Mouse (Mus musculus) ES-Bruce4 (cell line): Measurements from ENCODE around the gene Olfr382. TPM values are rescaled to one million over a fixed set of nuclear protein-coding genes. Genes with fewer than 3 reads are reported as not detected.
"Not testable (repeated sequence)": the region's sequence is repeated elsewhere in the genome, so short reads cannot be mapped to it uniquely, and the experiment has no call there.

Source experiments
- H3K27ac ChIP-seq: 2 replicates; pipeline ENCODE4 v1.5.1; 2012; ENCODE audit warnings: low read length, inconsistent platforms; ENCODE audit not compliant: insufficient read depth
- H3K27me3 ChIP-seq: 2 replicates; pipeline ENCODE4 v1.6.1; 2012; ENCODE audit warnings: mild to moderate bottlenecking, low read length, inconsistent platforms; ENCODE audit not compliant: control insufficient read depth, poor library complexity, insufficient read depth, severe bottlenecking
- H3K36me3 ChIP-seq: 2 replicates; pipeline ENCODE4 v1.6.1; 2012; ENCODE audit warnings: inconsistent platforms, mild to moderate bottlenecking, low read length, moderate library complexity; ENCODE audit not compliant: control insufficient read depth, poor library complexity, insufficient read depth, severe bottlenecking
- H3K4me1 ChIP-seq: one replicate; pipeline ENCODE4 v1.8.1; 2011; ENCODE audit warnings: low read length; ENCODE audit not compliant: control insufficient read depth, insufficient read depth
- H3K4me3 ChIP-seq: 2 replicates; pipeline ENCODE4 v1.5.1; 2011; ENCODE audit warnings: low read depth, mild to moderate bottlenecking, low read length
- H3K9ac ChIP-seq: 2 replicates; pipeline ENCODE4 v1.6.1; 2012; ENCODE audit warnings: low read depth, mild to moderate bottlenecking, inconsistent platforms; ENCODE audit not compliant: poor library complexity, severe bottlenecking
- H3K9me3 ChIP-seq: replicated peaks from 2 replicates; pipeline ENCODE4 v1.6.1; 2012; ENCODE audit warnings: mild to moderate bottlenecking, low read length, inconsistent platforms; ENCODE audit not compliant: control insufficient read depth, poor library complexity, insufficient read depth, severe bottlenecking
- CTCF ChIP-seq: IDR thresholded peaks from one replicate; pipeline ENCODE4 v1.8.1; 2011; ENCODE audit warnings: low read depth, low read length
- EP300 ChIP-seq: IDR thresholded peaks from 2 replicates; pipeline ENCODE4 v1.6.1; 2011; ENCODE audit warnings: low read depth, low read length; ENCODE audit not compliant: insufficient read depth
- POLR2A ChIP-seq: IDR thresholded peaks from one replicate; pipeline ENCODE4 v1.8.1; 2011; ENCODE audit warnings: low read length; ENCODE audit not compliant: insufficient read depth
- polyA plus RNA-seq: library from polyadenylated mRNA; stranded (reverse); fragments of >200 nt; gene quantifications from 2 replicates; pipeline ENCODE4 v1.2.4, GENCODE M21; 2011; ENCODE audit warnings: low read depth; ENCODE audit not compliant: missing spikeins, insufficient read depth, insufficient read length

The Olfr382 gene
- polyA plus RNA-seq, result not detected in 2 replicates

DNA sequence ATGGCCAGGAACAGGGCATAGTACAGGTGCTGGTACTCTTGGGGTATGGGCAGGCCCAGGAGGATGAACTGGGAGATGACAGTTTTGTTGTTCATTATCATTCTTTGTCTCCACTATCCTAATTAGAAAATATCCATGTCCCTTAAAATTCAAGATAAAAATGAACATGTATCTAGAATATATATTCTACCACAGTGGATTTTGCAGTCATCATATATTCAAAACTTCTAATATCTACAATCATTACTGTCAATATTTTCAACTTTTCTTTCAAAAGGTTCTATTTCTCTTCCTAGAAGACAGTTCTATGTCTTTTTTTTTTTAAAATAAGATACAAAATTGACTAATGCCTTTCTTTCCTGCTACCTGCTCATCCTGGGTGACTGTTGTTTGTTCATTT lies at the start of gene Olfr382:
Olfr382 (minus strand) TSS at position 101 of the 400 bp plus-strand sequence.
- Histone ChIP-seq H3K36me3 (no peaks in the 10 kb centered on the region), H3K4me3 (no peak within 1 kb of the TSS), H3K27ac (no peak within 1 kb of the TSS), H3K9me3 (no peaks in the 10 kb centered on the region), H3K27me3 (no peaks in the 10 kb centered on the region), H3K9ac (no peak within 1 kb of the TSS), H3K4me1 (no peaks in the 10 kb centered on the region)
- TF ChIP-seq EP300 (no peak), POLR2A (no peak), CTCF (no peak)

- H3K27ac ChIP-seq, result peak overlapping the region; percentile 82; the same call in 1 of the 2 replicates
- not testable (repeated sequence) for H3K9ac ChIP-seq, H3K9me3 ChIP-seq, H3K4me1 ChIP-seq, H3K4me3 ChIP-seq, H3K36me3 ChIP-seq, H3K27me3 ChIP-seq
Measured at GRCm38 (mm10) chr11:73528971-73529370, 12.0 kb upstream of the Olfr382 start.

DNA sequence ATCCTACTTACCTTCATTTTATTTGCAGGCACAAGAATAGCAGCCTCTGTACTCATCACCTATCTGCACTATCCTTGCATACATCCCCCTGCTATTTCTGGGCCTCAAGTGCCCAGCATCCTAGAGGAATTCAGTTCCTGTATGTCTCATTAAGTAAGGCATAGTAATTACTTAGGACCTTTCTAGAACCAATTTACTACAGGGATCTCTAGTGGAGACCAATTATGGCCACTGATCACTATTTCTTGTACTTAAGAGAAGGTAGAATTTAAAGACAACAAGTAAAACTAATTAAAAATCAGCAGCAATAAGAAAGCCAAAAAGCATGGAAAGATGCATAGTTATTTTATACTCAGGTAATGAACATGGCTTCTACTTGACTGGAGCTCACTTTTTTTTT lies 25.5 kb downstream of the Olfr382 start, which contains the start of gene Olfr381:
Olfr381 (minus strand) TSS at position 101 of the 400 bp plus-strand sequence.
- no peak within 1 kb of the TSS for H3K4me3 ChIP-seq
- H3K4me1 ChIP-seq, result no peaks in the 10 kb centered on the region
- no peaks in the 10 kb centered on the region for H3K9me3 ChIP-seq
- no peak within 1 kb of the TSS for H3K27ac ChIP-seq
- TF ChIP-seq POLR2A (no peak), EP300 (no peak), CTCF (no peak)
- no peaks in the 10 kb centered on the region for H3K36me3 ChIP-seq
- no peaks in the 10 kb centered on the region for H3K27me3 ChIP-seq
- H3K9ac ChIP-seq, result no peak within 1 kb of the TSS

Other genes starting within 250 kb of the Olfr382 start
- gene Trpv3, start 249.8 kb downstream of the Olfr382 start, polyA plus RNA-seq, result 0.11 TPM in 1 of 2 replicates, not detected in the other
- gene Aspa, start 187.6 kb downstream of the Olfr382 start, polyA plus RNA-seq, result 2.1 and 3.7 TPM in 2 replicates
- gene Gm49340, start 187.5 kb downstream of the Olfr382 start, polyA plus RNA-seq, result not detected in 2 replicates
- 2.2 and 3.0 TPM in 2 replicates for gene Spata22, start 187.5 kb downstream of the Olfr382 start, polyA plus RNA-seq
- not detected in 2 replicates for gene Olfr20, start 166.4 kb downstream of the Olfr382 start, polyA plus RNA-seq
- not detected in 2 replicates for gene Olfr376, start 146.0 kb downstream of the Olfr382 start, polyA plus RNA-seq
- gene Olfr1, start 117.6 kb downstream of the Olfr382 start, polyA plus RNA-seq, result not detected in 2 replicates
- gene Olfr378, start 88.7 kb downstream of the Olfr382 start, polyA plus RNA-seq, result not detected in 2 replicates
- not detected in 2 replicates for gene Olfr380, start 59.7 kb downstream of the Olfr382 start, polyA plus RNA-seq
- gene Olfr381, start 25.6 kb downstream of the Olfr382 start, polyA plus RNA-seq, result not detected in 2 replicates
- gene Olfr385, start 75.8 kb upstream of the Olfr382 start, polyA plus RNA-seq, result not detected in 2 replicates
- not detected in 2 replicates for gene Olfr384, start 81.4 kb upstream of the Olfr382 start, polyA plus RNA-seq
- not detected in 2 replicates for gene Zfp735, start 171.6 kb upstream of the Olfr382 start, polyA plus RNA-seq